Comparison of ENCODE assay signal across 7 mouse cellular contexts in genomic region chr11:76217390-76217800, GRCm38 (mm10). TPM values are rescaled to one million over a fixed set of nuclear protein-coding genes. Genes with fewer than 3 reads are reported as not detected.
DNase-seq lines count a peak whose midpoint lies in the region; ATAC-seq and TF ChIP-seq lines count a peak whose summit lies in the region.

Gene Dbil5, plus strand, starts transcription at chr11:76217608.
Gene Gemin4, minus strand, starts transcription at chr11:76217664.

- intact Hi-C loops in left cerebral cortex, postnatal 4 days (cut with DNase I): no loop called here

- no peaks in the 10 kb centered on the region for H3K27me3 ChIP-seq in embryonic facial prominence, embryonic 10.5 days (replicated peaks; ENCODE audit: low read depth, poor library complexity, severe bottlenecking)
- no peaks in the 10 kb centered on the region for H3K27me3 ChIP-seq in intestine, postnatal 0 days (replicated peaks; ENCODE audit: control insufficient read depth, insufficient read depth, low read length)
- no peaks in the 10 kb centered on the region for H3K27me3 ChIP-seq in midbrain, embryonic 12.5 days
- no peaks in the 10 kb centered on the region for H3K27me3 ChIP-seq in small intestine, adult 2 months (ENCODE audit: control insufficient read depth, insufficient read depth, low read length)

- 2% methylated on average over 35 of the region's 35 CpGs for WGBS in embryonic facial prominence, embryonic 10.5 days
- 0% methylated on average over 30 of the region's 35 CpGs for whole genome bisulfite sequencing in intestine, postnatal 0 days
- WGBS in midbrain, embryonic 12.5 days: under 1% methylated on average over 35 of the region's 35 CpGs
- WGBS in small intestine, adult 2 months: under 1% methylated on average over 35 of the region's 35 CpGs

- peak; percentile 100 for TF ChIP-seq CTCF in intestine, postnatal 0 days (IDR thresholded peaks at IDR 0.05; ENCODE audit: low read depth)
- peak; percentile 97 for TF ChIP-seq CTCF in small intestine, adult 2 months (IDR thresholded peaks at IDR 0.05; ENCODE audit: extremely low read depth, insufficient read length, insufficient replicate concordance, low read depth, low read length)

- peaks cover 69% of the 10 kb centered on the region for H3K36me3 ChIP-seq in embryonic facial prominence, embryonic 10.5 days (replicated peaks)
- H3K36me3 ChIP-seq in intestine, postnatal 0 days (ENCODE audit: control insufficient read depth, insufficient read depth): peaks cover 33% of the 10 kb centered on the region
- H3K36me3 ChIP-seq in midbrain, embryonic 12.5 days: peaks cover 44% of the 10 kb centered on the region
- peaks cover 13% of the 10 kb centered on the region for H3K36me3 ChIP-seq in small intestine, adult 2 months (ENCODE audit: control insufficient read depth, insufficient read depth, low read length)

- H3K9ac ChIP-seq in intestine, postnatal 0 days (ENCODE audit: low read depth, low read length): peak within 1 kb of the TSS; percentile 69
- H3K9ac ChIP-seq in midbrain, embryonic 12.5 days (replicated peaks): peak within 1 kb of the TSS; percentile 82

- peak; percentile 60 for TF ChIP-seq POLR2A in small intestine, adult 2 months (IDR thresholded peaks at IDR 0.05; ENCODE audit: low read depth, low read length)

- H3K4me1 ChIP-seq in embryonic facial prominence, embryonic 10.5 days: peaks cover 30% of the 10 kb centered on the region
- H3K4me1 ChIP-seq in intestine, postnatal 0 days (replicated peaks; ENCODE audit: control insufficient read depth, insufficient read depth, low read length): no peaks in the 10 kb centered on the region
- peaks cover 6% of the 10 kb centered on the region for H3K4me1 ChIP-seq in midbrain, embryonic 12.5 days
- no peaks in the 10 kb centered on the region for H3K4me1 ChIP-seq in small intestine, adult 2 months (ENCODE audit: control insufficient read depth, insufficient read depth, insufficient read length, low read length)

- peak within 1 kb of the TSS; percentile 86 for H3K4me3 ChIP-seq in embryonic facial prominence, embryonic 10.5 days
- H3K4me3 ChIP-seq in intestine, postnatal 0 days (ENCODE audit: low read depth, low read length): peak within 1 kb of the TSS; percentile 77
- H3K4me3 ChIP-seq in midbrain, embryonic 12.5 days: peak within 1 kb of the TSS; percentile 71
- H3K4me3 ChIP-seq in small intestine, adult 2 months (ENCODE audit: low read depth, low read length): peak within 1 kb of the TSS; percentile 85

- H3K27ac ChIP-seq in embryonic facial prominence, embryonic 10.5 days (replicated peaks): peak within 1 kb of the TSS; percentile 98
- H3K27ac ChIP-seq in intestine, postnatal 0 days (ENCODE audit: low read depth, low read length): peak within 1 kb of the TSS; percentile 65
- H3K27ac ChIP-seq in midbrain, embryonic 12.5 days (replicated peaks): peak within 1 kb of the TSS; percentile 81
- peak within 1 kb of the TSS; percentile 52 for H3K27ac ChIP-seq in small intestine, adult 2 months (ENCODE audit: insufficient read depth, low read depth, low read length)

- H3K4me2 ChIP-seq in intestine, postnatal 0 days (replicated peaks; ENCODE audit: low read depth): peak within 1 kb of the TSS; percentile 96
- peak within 1 kb of the TSS; percentile 79 for H3K4me2 ChIP-seq in midbrain, embryonic 12.5 days (replicated peaks)

- peak; percentile 98 for DNase-seq in adrenal gland, postnatal 10 days
- DNase-seq in embryonic facial prominence, embryonic 10.5 days (ENCODE audit: low spot score): peak; percentile 98
- DNase-seq in gonadal fat pad, adult 2 months (ENCODE audit: low read depth): peak; percentile 61
- DNase-seq in left cerebral cortex, postnatal 4 days: peak; percentile 98

- no peaks in the 10 kb centered on the region for H3K9me3 ChIP-seq in embryonic facial prominence, embryonic 10.5 days
- no peaks in the 10 kb centered on the region for H3K9me3 ChIP-seq in intestine, postnatal 0 days (ENCODE audit: control insufficient read depth)
- no peaks in the 10 kb centered on the region for H3K9me3 ChIP-seq in midbrain, embryonic 12.5 days

- peak; percentile 95 for ATAC-seq in intestine, postnatal 0 days
- peak; percentile 97 for ATAC-seq in midbrain, embryonic 12.5 days (ENCODE audit: low FRiP score, low read depth)

RNA-seq across cellular contexts. Expression of gene Dbil5, which starts in this region (rescaled TPM):
- under 1 TPM in 1 of 2 experiments, not detected in 1; 0.66 TPM for total RNA-seq in adrenal gland, postnatal 10 days (2021)
- polyA plus RNA-seq in embryonic facial prominence, embryonic 10.5 days (2016; fragmentation: Nextera tagmentation; extraction: Ambion mirVana): 0.75 and 0.83 TPM in 2 replicates
- 23.3 and 26.9 TPM in 2 replicates for polyA plus RNA-seq in gonadal fat pad, adult 2 months (2012; rRNA removed)
- 0.65 and 0.86 TPM in 2 replicates for polyA plus RNA-seq in intestine, postnatal 0 days (2015; fragmentation: Nextera tagmentation; extraction: Ambion mirVana)
- not detected for total RNA-seq in left cerebral cortex, postnatal 4 days (2021)
- polyA plus RNA-seq in midbrain, embryonic 12.5 days (2016; fragmentation: Nextera tagmentation; extraction: Ambion mirVana): 0.88 TPM in 1 of 2 replicates, not detected in the other
- polyA plus RNA-seq in small intestine, adult 2 months (2012; rRNA removed): not detected in 2 replicates

RNA-seq across cellular contexts. Expression of gene Gemin4, which starts in this region (rescaled TPM):
- 1 to 10 TPM in 1 of 2 experiments, not detected in 1; 4.6 TPM for total RNA-seq in adrenal gland, postnatal 10 days (2021)
- polyA plus RNA-seq in embryonic facial prominence, embryonic 10.5 days (2016; fragmentation: Nextera tagmentation; extraction: Ambion mirVana): 53.9 and 58.9 TPM in 2 replicates
- 7.5 and 10.6 TPM in 2 replicates for polyA plus RNA-seq in gonadal fat pad, adult 2 months (2012; rRNA removed)
- 5.7 and 7.5 TPM in 2 replicates for polyA plus RNA-seq in intestine, postnatal 0 days (2015; fragmentation: Nextera tagmentation; extraction: Ambion mirVana)
- 10 to 100 TPM in 1 of 2 experiments, 1 to 10 TPM in 1; 7.7 to 10.3 TPM for total RNA-seq in left cerebral cortex, postnatal 4 days (2021)
- polyA plus RNA-seq in midbrain, embryonic 12.5 days (2016; fragmentation: Nextera tagmentation; extraction: Ambion mirVana): 26.2 and 33.1 TPM in 2 replicates
- polyA plus RNA-seq in small intestine, adult 2 months (2012; rRNA removed): 2.6 and 3.7 TPM in 2 replicates

Comparison
In these comparisons a context has a peak if more than half of its experiments do, and no peak if none do; other contexts are left out.
1. Peak in every context shown above with its lines: DNase-seq, ATAC-seq, H3K4me3 ChIP-seq and H3K27ac ChIP-seq.
2. RNA of gene Dbil5 (polyA plus RNA-seq): 23.3 to 26.9 TPM in gonadal fat pad, adult 2 months; 0.65 to 0.86 TPM in intestine, postnatal 0 days, 0.75 to 0.83 TPM in embryonic facial prominence, embryonic 10.5 days, not detected in small intestine, adult 2 months and 0.88 TPM in midbrain, embryonic 12.5 days; every median in the first group is over 10 times any median in the second.